Mouse (Mus musculus) kidney, postnatal 0 days (tissue): ENCODE results near the gene Ism1. TPM values are rescaled to one million over a fixed set of nuclear protein-coding genes. Genes with fewer than 3 reads are reported as not detected.

Experiments
- ATAC-seq: fragments of 200-750 bp; cut with Nextera tagmentation; replicated peaks from 2 replicates; pipeline ENCODE4 v1.8.0; 2017; ENCODE audit warnings: low read depth, moderate number of reproducible peaks, moderate TSS enrichment, moderate library complexity; ENCODE audit not compliant: low FRiP score
- DNase-seq: peaks from one replicate; pipeline ENCODE4 v3.0.0-alpha.2; 2016; ENCODE audit warnings: low spot score
- H3K27ac ChIP-seq: fragments of 300-500 bp; sonication (generic); 2 replicates; pipeline ENCODE4 v1.5.1; 2014; ENCODE audit warnings: mild to moderate bottlenecking
- H3K27me3 ChIP-seq: fragments of 300-500 bp; sonication (generic); 2 replicates; pipeline ENCODE4 v1.6.1; 2014; ENCODE audit warnings: low read length, mixed read lengths; ENCODE audit not compliant: insufficient read depth
- H3K36me3 ChIP-seq: fragments of 300-500 bp; sonication (generic); 2 replicates; pipeline ENCODE4 v1.6.1; 2014; ENCODE audit warnings: low read length, mixed read lengths; ENCODE audit not compliant: insufficient read depth
- H3K4me1 ChIP-seq: fragments of 300-500 bp; sonication (generic); replicated peaks from 2 replicates; pipeline ENCODE4 v1.6.1; 2014; ENCODE audit warnings: antibody characterized with exemption, low read length, mixed read lengths; ENCODE audit not compliant: insufficient read depth
- H3K4me2 ChIP-seq: fragments of 300-500 bp; sonication (generic); 2 replicates; pipeline ENCODE4 v1.6.1; 2014; ENCODE audit warnings: mild to moderate bottlenecking, low read length, moderate library complexity, mixed read lengths
- H3K4me3 ChIP-seq: fragments of 300-500 bp; sonication (generic); replicated peaks from 2 replicates; pipeline ENCODE4 v1.5.1; 2014; ENCODE audit warnings: low read depth, low read length
- H3K9ac ChIP-seq: fragments of 300-500 bp; sonication (generic); 2 replicates; pipeline ENCODE4 v1.6.1; 2014; ENCODE audit warnings: low read depth, low read length
- H3K9me3 ChIP-seq: fragments of 300-500 bp; sonication (generic); replicated peaks from 2 replicates; pipeline ENCODE4 v1.6.1; 2016; ENCODE audit warnings: low read length, inconsistent platforms, mixed read lengths
- CTCF ChIP-seq: IDR thresholded peaks from 2 replicates; pipeline ENCODE4 v1.5.1; 2016; ENCODE audit warnings: antibody characterized with exemption, low read depth, mild to moderate bottlenecking, moderate library complexity
- WGBS: fragments of 180-500 bp; shearing (Covaris S2); extraction: QIAGEN DNeasy Blood & Tissue Kit; methylation state at CpG from one replicate; pipeline ENCODE4 v1.1.7; 2014; 5-methylcytosine and 5-hydroxymethylcytosine counted together
- polyA plus RNA-seq: library from polyadenylated mRNA; unstranded; fragments of >200 nt; fragmentation: Nextera tagmentation; extraction: Ambion mirVana; gene quantifications from 2 replicates; pipeline ENCODE4 v1.2.1, GENCODE M21; 2015

Gene Ism1
- polyA plus RNA-seq, 1 experiment from 2014 or later: 3.4 TPM

DNA sequence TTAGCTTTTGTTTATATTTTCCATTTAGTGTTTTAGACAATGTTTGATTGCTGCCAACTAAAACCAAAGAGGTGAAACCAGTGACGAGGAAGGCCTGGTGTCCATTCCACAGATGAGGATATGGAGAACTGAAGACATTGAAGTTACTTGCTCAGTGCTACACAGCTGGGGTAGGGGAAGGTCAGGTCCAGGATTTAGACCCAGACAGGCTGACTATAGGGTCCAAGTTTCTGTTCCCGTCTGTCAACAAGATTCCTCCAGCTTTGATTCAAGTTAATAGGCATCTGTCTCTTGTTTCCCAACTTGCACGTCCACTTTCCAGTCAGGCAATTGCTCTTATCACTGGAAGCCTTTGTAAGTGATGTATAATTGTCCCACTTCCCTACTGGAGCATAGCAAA, 4.6 kb downstream of the Ism1 start:
- Histone ChIP-seq H3K36me3 (no peaks in the 10 kb centered on the region), H3K4me1 (no peaks in the 10 kb centered on the region), H3K9me3 (no peaks in the 10 kb centered on the region), H3K27ac (no peak overlapping the region), H3K9ac (no peak overlapping the region), H3K27me3 (no peaks in the 10 kb centered on the region), H3K4me3 (no peak overlapping the region), H3K4me2 (no peak overlapping the region)
- DNase-seq (no peak), ATAC-seq (no peak)
- TF ChIP-seq CTCF: no peak
- WGBS: 75% methylated on average over 3 of the region's 3 CpGs

DNA sequence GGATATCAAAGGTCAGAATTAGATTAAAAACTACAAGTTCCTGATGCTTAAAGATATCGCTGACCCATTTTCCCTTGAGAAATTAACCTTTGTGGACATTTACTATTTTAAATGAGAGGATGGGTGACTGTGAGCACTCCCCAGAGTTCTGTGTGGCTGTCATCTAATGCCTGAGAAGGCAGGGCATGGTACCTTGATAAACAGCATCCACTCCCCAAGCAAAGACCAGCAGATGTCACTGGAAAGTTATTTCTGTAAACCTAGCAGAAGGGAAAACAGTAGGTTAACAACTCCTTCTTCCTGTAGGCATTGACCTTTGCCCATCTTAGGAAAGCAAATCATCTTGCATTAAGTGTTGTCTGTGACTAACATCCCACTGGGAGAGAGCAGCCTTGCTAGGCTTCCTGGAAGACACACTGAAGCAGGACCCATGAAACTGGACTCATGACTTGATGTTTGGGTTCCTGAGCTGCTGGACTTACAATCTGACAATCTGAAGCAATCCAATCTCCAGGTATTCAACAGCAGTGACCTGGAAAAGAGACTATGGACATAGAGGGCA, 11.5 kb downstream of the Ism1 start:
- TF ChIP-seq CTCF: no peak
- Histone ChIP-seq H3K27ac (no peak overlapping the region), H3K4me2 (no peak overlapping the region), H3K9ac (no peak overlapping the region), H3K4me3 (no peak overlapping the region), H3K27me3 (no peaks in the 10 kb centered on the region), H3K36me3 (no peaks in the 10 kb centered on the region), H3K4me1 (no peaks in the 10 kb centered on the region), H3K9me3 (no peaks in the 10 kb centered on the region)
- ATAC-seq: no peak; the same call in 1 of the 2 replicates
- DNase-seq: peak; percentile 44
- WGBS: 32% methylated on average over 1 of the region's 1 CpGs

DNA sequence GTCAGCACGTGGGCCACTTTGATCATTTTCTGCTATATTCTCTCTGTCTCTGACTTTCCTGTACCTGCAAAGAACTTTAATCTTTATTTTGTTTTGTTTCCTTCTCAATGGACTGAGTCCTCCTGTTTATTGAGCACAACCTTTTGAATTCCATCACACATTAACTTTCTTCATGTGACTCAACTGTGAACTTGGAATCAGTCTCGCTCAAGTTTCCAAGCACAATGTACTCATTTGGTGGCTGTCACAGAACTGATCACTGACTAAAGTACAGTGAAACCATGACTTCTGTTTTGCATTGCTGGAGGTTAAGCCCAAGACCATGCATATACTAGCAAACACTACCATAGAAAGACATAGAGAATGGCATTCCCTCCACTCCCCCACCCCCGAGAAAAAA, 15.5 kb downstream of the Ism1 start:
- Histone ChIP-seq H3K9me3 (no peaks in the 10 kb centered on the region), H3K4me2 (no peak overlapping the region), H3K27ac (no peak overlapping the region), H3K4me1 (no peaks in the 10 kb centered on the region), H3K36me3 (no peaks in the 10 kb centered on the region), H3K27me3 (no peaks in the 10 kb centered on the region), H3K9ac (no peak overlapping the region), H3K4me3 (no peak overlapping the region)
- 72% methylated on average over 3 of the region's 3 CpGs for WGBS
- TF ChIP-seq CTCF: no peak
- ATAC-seq (no peak), DNase-seq (no peak)

DNA sequence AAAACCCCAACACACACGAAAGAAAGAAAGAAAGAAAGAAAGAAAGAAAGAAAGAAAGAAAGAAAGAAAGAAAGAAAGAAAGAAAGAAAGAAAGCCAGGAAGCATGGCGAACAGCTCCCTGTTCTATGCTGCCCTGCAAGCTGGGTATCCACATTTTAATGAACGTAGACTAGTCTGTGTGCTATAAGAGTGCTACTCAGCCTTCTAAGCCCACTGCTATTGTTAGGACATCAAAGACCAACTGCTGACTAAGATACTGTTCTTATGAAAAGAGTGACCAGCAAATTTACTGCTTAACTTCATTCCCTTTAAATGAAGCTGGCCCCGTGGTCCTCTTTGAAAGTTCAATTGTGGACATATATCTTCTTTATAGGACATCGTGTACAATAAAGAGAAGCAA, 16.7 kb downstream of the Ism1 start:
- Histone ChIP-seq H3K27ac (no peak overlapping the region), H3K4me1 (no peaks in the 10 kb centered on the region), H3K4me3 (no peak overlapping the region), H3K9me3 (no peaks in the 10 kb centered on the region), H3K27me3 (no peaks in the 10 kb centered on the region), H3K9ac (no peak overlapping the region), H3K36me3 (no peaks in the 10 kb centered on the region), H3K4me2 (no peak overlapping the region)
- TF ChIP-seq CTCF: no peak
- 68% methylated on average over 5 of the region's 5 CpGs for WGBS
- no peak for DNase-seq
- no peak for ATAC-seq

DNA sequence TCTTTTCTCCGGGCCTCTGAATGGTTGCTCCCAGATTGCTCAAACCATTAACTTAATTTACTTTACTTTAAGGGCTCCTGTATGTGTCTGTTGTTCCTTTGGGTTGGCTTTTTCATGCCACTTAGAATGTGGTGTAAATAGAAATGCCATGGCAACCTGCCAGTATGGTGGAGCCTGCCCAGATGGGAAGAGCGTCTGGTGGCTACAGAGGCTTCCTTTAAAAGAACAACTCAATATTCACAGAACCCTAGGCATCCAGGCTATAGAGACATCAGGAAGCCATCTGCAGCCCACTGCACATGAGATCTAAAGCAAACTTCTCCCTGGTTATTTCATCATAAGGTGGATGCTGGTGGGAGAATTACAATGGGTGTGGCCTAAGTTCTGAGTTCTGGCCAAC, 18.6 kb downstream of the Ism1 start:
- Histone ChIP-seq H3K9ac (no peak overlapping the region), H3K36me3 (no peaks in the 10 kb centered on the region), H3K4me3 (no peak overlapping the region), H3K4me1 (no peaks in the 10 kb centered on the region), H3K27ac (no peak overlapping the region), H3K27me3 (no peaks in the 10 kb centered on the region), H3K4me2 (no peak overlapping the region), H3K9me3 (peaks cover 3% of the 10 kb centered on the region; the same call in 1 of the 2 replicates)
- no peak for TF ChIP-seq CTCF
- DNase-seq: no peak
- ATAC-seq: no peak
- 53% methylated on average over 2 of the region's 2 CpGs for WGBS

DNA sequence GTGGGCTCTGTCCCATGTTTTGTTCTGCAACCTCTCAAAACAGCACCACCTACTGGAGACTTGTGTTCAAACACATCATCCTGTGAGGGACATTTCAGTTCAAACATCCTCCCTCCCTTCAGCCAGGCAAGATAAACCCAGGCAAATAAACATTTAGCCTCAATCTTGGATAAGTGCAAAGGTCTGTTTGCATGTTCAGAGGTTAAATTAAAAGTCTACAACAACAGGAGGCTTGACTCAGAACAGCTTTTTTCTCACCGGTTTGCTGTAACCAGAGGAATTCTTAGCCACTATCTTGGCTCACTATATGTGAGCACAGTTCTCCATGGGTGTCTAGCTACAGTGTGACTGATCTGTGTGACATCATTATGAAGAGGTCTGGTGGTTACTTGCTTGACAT, 22.6 kb downstream of the Ism1 start:
- Histone ChIP-seq H3K4me3 (no peak overlapping the region), H3K36me3 (no peaks in the 10 kb centered on the region), H3K9me3 (peaks cover 3% of the 10 kb centered on the region; the same call in 1 of the 2 replicates), H3K27me3 (no peaks in the 10 kb centered on the region), H3K4me1 (no peaks in the 10 kb centered on the region), H3K9ac (no peak overlapping the region), H3K27ac (no peak overlapping the region), H3K4me2 (no peak overlapping the region)
- WGBS: 89% methylated on average over 1 of the region's 1 CpGs
- no peak for ATAC-seq
- no peak for DNase-seq
- TF ChIP-seq CTCF: peak; percentile 17; the same call in 1 of the 2 replicates

DNA sequence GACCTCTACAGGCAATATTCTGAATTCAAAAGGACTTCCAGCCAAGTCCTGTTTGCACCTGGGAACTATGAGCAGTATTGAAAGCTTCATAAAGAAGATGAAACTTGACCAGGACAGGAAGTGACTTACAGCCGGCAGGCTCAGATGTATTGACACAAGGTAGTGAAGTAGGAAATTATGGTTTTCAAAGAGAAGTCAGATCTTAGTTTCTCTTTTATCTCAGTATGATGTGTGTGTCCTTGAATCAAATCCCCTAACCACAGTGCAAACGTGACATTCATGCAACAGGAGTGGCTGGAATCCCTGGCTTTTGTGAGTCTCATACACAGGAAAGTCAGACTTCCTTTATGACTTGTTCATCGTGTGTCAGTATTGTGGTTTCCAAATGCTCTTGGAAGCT, 27.0 kb downstream of the Ism1 start:
- WGBS: 60% methylated on average over 3 of the region's 3 CpGs
- DNase-seq: no peak

More for the DNA sequence above, 27.0 kb downstream of the Ism1 start:
- Histone ChIP-seq H3K4me1 (no peaks in the 10 kb centered on the region), H3K4me2 (no peak overlapping the region), H3K36me3 (no peaks in the 10 kb centered on the region), H3K9ac (no peak overlapping the region), H3K4me3 (no peak overlapping the region), H3K27ac (no peak overlapping the region), H3K27me3 (no peaks in the 10 kb centered on the region), H3K9me3 (peaks cover 3% of the 10 kb centered on the region; the same call in 1 of the 2 replicates)
- no peak for TF ChIP-seq CTCF
- no peak for ATAC-seq
